Mouse (Mus musculus): ENCODE data around the gene Hck.
A peak's percentile ranks its signal among the peaks of the same experiment; 100 is the strongest.

The Hck gene

DNA sequence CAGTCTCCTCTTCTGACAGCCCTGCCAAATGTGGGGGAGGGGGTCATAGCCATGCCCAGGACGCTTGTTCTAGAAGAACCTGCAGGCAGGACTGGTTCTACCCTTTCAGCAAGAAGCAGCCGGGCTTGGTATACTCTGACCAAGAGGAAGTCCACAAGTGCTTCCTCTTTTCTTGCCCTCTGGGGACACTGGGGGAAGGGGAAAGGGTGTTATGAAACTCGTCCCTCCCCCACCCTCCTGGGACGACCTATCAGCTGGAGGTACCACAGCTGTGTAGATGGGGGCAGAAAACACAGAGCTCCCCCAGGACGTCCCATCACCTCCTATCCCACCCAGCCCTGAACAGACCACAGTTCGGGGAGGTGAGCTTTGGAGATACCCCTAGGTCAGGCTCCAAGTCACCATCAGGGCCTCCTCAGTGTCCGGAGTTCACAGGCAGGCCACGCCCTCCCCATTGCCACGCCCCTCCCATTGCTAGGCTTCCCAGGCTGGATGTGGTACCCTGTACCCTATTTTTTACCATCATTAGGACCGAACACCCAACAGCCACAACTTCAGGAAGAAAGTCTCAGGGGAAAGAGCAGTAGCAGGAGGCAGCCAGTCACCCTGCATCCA, 17.6 kb upstream of the Hck start:
- no peak for DNase-seq (ENCODE audit: low read depth, low spot score)

DNA sequence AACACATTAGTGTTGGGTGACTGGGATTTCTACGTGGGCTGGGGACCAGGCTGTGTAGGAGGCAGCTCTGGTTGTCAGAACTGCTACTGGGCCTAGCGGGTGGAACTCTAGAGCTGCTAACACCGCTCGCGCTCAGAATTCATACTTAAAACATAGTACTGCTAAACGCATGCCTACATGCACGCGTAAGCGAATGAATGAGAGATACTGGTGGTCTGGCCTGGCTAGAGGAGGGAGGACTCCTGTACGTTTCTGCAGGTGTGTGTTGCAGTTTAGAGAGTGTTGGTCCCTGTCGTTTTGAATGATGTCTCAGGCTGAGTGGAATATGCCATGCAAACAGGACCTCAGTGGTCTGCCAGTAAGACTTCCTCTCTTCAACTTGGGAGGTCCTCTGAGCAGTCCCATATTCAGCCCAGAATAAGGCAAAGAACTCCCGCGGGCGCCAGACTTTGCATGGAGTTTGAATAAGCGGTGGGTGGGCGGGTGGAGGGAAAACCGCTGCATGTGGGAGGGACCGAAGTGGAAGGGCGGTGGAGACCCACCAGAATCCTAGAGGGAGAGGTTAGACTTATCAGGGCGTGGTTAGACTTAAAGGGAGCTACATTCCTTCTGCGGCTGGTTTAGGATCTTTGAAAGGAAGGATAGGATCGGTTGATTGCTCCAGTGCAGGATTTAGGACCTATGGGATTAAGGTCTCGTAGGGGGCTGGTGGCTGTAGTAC, 1.1 kb upstream of the Hck start:
- DNase-seq (ENCODE audit: low read depth, low spot score): no peak

DNA sequence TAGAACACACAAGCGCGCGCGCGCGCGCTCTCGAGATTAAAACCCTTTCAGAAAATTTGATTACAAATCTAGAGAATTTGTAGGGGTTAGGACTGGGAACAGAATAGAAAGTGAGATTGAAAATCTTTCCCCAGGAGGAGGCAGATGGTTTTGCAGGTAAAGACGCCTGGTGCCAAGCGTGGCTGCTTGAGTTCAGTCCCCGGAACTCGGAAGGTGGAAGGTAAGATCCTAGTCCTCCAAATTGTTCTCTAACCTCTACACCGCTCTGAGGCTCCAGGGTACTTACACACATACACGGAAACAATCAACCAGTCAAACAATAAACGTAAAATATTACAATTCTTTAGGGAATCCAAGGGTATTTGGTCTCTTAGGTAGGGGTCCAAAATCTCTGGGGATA, 466 bp upstream of the Hck start:
- DNase-seq (ENCODE audit: low read depth, low spot score): no peak

DNA sequence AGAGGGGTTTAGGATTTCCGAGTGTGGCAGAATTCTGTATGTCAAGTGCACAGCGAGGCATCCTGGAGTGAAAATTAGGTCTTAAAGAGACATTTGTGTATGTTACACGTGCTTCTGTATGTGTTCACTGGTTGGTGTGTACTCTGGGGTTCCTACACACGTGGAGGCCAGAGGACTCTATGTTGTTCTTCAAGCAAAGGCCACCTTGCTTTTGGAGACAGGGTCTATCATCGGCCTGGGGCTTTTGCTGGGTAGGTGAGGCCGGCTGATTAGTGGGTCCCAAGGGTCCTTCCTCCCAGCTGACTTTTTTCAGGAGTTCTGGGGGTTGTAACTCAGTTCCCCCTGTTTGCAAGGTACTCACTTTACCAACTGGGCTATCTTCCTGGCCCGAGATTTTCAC, 1.3 kb downstream of the Hck start:
- no peak for DNase-seq (ENCODE audit: low read depth, low spot score)

DNA sequence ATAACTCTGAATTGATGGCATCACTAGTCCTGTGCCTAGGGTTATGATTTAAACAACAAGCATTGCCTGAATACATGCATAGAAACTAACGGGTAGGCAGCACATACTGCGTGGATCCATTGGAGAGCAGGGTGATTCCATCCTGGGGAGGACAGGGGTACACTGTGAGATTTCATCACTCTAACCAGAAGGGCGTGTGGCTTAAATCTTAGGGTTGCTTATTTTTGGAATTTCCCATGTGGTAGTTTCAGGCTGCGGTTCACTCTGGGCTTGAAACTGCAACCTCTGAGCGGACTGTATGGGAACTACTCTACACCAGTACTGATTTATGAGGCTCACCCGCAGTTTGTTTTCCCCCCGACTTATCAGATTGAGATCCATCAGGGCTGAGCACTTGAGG, 3.0 kb downstream of the Hck start:
- DNase-seq (ENCODE audit: low read depth, low spot score): no peak

DNA sequence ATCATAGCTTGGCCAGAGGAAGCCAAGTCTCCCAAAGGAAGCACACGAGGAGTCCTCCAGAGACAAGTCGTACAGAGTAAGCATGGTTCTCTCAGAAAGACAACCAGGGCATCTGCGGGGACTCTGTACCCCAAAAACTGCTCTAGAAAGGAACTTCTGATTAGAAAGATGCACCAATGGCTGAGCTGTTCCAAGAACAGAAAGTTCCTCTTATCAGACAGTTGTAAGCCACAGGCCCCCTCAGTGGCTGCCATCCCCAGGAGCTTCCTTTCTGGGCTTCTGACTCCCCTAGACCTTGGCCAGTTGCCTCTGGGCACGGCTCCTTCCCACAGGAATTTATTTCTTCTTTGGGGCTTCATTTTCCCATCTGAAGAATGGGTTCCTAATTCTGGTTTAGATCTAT, 7.4 kb downstream of the Hck start:
- no peak for DNase-seq (ENCODE audit: low read depth, low spot score)

DNA sequence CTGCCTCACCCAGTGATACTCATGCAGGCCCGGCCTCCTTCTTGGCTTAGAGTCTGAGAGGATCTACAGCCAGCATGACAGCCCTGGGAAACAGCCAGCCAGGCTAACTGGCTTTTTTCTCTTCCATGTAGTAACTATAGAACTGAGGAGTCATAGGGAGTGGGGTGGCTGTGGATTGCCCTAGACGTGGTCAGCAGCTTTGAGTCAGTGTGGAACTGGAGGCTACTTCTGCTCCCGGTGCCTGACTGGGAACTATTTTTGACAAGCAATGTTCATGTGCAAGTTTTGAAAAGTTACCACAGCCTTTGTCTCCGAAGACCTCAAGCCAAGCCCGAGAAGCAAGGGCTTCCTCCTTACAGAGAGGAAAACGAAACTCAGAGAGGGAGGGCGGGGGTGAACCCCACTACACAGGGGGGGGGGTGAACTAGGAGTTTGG, 8.8 kb downstream of the Hck start:
- DNase-seq (ENCODE audit: low read depth, low spot score): no peak

DNA sequence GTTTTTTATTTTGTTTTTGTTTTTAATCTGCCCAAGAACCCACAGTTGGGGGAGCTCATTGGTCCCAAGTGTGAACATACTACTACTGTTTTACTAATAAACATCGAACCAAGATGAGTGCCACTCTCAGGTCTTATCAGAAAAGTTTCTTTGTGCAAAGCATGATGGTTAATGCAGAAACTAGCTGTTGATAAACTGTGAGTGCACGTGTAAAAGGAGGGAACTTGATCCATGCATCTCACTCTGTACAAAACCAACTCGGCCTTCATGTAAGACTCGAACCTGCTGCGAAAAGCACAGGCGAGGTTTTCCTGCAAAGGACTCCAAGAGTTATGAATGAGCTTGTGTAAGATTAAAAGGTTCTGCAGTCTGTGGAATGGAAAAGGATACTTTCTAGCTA, 11.2 kb downstream of the Hck start:
- DNase-seq (ENCODE audit: low read depth, low spot score): no peak

DNA sequence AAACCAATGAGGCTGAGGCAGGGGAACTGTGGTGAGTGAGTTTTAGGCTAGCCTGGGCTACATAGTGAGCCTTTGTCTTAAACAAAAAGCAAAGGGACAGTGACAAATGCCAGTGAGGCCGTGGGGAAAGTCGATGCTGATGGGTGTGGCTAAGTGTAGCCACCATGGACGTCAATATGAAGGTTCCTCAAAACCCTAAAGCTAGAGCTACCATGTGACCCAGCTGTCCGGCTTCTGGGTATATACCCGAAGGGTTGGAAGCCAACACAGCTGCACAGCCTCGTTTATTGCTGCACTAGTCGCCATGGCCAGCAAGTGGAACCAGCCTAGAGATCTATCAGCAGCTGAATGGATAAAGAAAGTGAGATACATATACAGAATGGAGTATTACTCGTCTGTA, 11.9 kb downstream of the Hck start:
- DNase-seq (ENCODE audit: low read depth, low spot score): no peak

DNA sequence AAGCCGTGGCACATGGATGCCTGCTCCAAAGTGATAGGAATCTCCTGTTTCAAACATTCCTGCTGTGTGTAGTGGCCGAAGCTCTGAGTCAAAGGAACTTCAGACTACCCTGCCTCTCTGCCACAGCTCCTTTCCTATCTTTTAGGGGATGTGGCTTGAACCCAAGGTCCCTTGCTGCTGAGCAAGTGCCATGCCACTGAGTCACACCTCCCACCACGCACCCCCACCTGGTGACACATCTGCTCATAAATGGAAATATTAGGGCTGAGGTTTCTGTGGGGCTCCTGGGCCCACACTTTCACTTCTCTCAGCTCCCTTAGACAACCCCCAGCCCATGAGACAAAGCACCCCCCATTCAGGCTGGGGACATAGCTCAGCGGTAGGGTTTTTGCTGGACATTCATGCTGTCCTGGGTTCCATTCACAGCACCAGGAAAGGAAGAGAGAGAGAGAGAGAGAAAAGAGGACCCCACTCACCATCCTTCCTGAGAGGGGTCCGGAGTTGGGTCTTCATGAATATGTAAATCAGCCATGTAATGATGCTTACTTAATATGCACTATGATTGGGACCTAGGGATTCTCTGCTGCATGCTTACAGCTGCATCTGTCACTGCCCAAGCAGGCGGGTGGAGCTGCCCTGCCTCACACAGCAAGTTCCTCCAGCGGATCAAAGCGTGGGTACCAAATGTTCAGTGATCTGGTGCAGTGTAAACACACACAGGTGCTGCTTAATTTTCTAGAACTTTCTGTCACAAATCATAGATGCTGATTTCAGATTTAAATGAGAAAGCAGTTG, 13.8 kb downstream of the Hck start:
- no peak for DNase-seq (ENCODE audit: low read depth, low spot score)

DNA sequence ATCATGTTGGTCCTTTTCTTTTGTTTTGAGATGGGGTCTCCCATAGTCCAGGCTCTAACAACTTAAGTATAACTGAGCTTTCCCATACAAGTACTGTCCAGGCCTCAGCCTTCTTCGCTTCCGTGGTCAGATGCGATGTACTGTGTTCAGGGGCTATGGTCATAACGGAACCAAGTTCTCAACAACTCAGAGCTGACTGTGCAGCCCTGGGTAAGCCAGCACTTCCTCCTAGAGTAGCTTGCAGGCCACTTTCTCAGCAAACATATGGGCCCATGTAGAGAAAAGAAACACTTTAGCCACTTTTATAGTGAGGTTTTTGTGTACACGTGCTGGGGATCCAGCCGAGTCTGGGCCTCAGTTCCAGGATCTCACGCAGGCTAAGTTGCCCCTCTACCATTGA, 14.4 kb downstream of the Hck start:
- no peak for DNase-seq (ENCODE audit: low read depth, low spot score)

DNA sequence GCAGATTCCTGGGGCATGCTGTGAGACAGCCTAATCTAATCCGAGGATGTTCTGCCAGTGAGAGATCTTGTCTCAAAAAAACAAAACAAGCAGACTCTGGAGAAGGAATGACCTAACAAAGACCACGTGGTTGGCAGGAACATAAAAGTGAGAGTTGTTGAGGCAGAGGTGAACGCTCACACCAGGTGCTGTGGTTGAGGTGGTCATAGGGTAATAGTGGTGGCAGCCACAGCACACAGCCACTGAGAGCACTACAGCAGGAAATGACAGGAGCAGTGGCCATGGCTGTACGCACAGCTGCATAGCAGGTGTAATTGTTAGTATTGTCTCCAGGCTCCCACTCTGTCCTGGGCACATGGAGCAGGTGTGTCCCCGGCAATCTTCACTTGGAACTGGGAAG, 17.6 kb downstream of the Hck start:
- no peak for DNase-seq (ENCODE audit: low read depth, low spot score)

DNA sequence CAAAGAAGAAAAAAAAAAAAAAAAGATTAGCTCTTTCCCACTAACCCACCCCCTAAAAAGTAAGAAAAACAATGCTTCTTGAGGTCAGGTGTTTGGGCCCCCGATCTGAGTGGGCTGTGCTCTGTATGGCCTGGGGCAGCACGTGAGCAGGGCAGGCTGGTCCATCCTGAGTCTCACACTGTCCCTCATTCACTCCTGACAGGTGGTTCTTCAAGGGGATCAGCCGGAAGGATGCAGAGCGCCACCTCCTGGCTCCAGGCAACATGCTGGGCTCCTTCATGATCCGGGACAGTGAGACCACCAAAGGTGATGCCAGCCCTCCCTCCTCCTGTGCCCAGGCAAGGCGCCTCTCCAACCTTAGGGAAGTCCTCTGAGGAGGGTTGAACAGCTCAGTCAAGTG, 22.8 kb downstream of the Hck start:
- no peak for DNase-seq (ENCODE audit: low read depth, low spot score)

DNA sequence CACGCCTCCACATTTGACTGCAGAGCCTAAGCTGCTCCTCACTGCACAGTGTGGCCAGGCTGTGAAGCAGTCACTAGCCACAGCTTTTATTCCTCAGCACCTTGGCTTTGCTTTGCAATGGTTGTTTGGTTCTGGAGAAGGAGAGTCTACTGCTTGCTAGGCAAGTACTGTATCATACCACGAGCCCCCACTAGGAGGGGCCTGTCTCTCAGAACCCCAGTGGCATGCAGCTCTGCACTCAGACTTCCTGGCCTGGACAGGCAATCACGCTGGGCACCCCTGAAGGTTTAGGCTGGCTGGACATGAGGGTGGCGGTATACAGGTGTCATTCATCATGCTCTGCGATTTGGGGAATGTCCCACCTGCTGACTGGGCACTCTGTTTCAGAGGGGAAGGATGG, 26.0 kb downstream of the Hck start:
- DNase-seq (ENCODE audit: low read depth, low spot score): no peak

DNA sequence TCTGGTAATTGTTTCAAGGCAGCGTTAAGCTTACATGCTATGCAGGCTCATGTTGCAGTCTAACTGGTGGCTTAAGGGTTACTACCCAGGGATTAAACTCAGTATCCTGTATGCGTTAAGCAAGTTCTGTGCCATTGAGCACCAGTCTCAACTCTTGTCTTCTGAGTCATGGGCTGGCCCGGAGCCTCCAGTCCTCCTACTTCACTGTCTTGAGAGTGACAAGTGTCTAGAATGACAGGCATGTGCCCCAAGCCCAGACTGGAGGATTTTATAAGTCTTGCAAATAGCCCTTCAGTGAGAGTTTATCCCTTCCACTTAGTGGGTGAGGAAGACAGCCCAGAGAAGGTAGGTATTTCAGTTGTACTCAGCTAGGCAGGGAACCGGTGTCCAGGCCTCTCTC, 27.9 kb downstream of the Hck start:
- no peak for DNase-seq (ENCODE audit: low read depth, low spot score)

DNA sequence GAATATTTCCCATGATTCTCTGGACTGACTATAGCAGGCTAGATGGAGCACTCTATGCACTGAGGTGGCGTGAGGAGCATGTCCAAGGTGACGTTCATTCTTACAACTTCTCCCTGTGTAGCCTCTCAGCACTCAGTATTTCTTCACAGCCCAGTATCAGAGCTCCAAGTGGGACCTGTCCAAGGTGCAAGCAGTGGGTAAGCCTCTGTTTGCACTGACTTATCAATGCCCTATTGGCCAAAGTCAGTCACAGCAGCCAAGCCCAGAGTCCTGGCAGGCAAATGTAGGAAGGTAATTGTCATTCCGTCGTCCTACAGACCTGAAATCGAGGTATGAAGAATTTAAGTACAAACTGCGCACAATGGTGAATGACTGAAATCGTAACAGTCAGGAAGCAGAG, 30.9 kb downstream of the Hck start:
- no peak for DNase-seq (ENCODE audit: low read depth, low spot score)

DNA sequence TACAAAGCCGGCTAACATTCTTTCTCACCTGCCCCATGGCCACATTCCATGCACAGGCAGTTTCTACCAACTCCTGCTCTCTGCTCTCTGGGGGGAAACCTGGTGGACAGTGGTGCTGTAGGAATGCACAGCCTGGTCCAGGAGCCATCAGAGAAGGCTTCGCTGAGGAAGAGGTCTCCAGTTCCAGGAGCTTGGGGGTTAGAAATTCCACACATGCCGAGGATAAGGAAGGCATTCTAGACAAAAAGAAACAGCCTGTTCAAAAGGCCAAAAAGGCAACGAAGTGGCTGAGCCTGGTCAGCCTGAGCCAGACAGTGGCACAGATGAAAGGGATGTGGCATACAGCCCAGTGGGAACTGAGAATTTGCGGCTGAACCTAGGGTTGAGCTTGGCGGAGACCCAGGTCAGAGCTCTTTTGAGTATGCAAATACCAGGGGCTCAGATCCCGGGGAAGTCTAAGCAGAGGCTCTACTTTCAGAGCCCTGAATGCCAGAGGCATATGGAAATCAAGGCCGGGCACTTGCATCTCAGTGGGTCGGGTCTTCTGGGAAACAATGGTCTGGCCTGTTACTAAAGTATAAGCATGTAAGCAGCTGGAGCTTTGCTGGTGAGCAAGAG, 31.8 kb downstream of the Hck start:
- DNase-seq (ENCODE audit: low read depth, low spot score): no peak

DNA sequence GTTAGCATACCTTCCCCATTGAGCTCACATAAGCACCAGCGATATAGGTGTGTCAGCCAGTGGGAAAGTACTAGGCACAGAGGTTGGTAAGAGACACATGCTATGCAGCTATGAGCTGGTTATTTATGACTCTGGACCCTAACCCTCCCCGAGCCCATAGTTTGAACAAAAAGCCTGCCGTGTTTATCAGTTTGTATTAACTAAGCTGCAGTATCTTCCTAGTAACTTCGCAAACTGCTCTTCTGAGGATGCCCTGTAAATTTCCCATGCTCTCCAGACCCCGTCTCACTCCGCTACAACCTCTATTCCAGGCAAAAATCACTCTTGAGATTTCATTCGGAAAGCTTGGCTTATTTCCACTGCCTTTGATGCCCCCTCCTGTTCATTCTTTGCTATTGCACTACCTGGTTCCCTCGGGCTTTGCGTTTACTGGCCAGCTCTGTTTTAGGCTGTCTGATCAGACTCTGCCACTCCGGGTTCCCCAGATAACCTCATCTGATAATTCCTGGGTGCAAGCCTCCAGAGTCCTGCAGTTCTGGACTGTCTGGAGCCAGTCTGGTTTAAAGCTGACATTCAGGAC, 34.4 kb downstream of the Hck start:
- peak; percentile 43 for DNase-seq (ENCODE audit: low read depth, low spot score)

DNA sequence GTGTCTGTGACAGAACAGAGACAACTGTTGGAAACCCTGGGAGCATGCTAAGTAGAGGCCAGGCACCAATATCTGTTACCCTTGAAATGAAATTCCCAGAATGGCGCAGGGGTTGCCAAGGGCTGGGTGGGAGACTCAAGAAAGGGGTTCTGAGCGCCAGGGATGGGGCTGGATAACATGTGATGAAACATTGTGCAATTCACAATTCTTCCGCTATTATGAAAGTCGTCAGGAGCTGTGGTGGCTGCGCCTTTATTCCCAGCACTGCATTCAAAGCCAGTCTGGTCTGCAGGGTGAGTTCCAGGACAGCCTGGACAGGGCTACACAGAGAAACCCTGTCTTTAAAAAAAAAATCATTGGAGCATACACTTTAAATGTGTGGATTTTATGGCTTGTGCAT, 37.1 kb downstream of the Hck start:
- DNase-seq (ENCODE audit: low read depth, low spot score): no peak

DNA sequence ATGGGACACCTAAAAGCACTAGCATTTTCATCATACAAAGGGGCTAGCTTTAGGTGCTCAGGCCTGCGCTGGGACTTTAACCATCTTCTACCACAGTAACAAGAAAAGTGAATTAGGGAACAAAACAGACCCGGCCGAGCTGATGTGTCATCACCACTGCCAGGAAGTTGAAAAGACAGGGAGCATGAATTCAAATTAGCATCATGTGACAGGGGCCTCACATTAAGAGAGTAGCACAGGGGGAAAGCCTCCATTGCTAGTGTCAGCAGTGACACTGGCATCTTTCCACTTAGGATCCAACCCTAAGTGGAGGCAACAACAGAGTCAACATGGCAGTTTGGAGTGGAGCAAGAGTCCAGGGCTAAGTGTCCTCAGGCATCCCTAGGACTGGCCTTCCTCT, 39.0 kb downstream of the Hck start:
- DNase-seq (ENCODE audit: low read depth, low spot score): no peak

DNA sequence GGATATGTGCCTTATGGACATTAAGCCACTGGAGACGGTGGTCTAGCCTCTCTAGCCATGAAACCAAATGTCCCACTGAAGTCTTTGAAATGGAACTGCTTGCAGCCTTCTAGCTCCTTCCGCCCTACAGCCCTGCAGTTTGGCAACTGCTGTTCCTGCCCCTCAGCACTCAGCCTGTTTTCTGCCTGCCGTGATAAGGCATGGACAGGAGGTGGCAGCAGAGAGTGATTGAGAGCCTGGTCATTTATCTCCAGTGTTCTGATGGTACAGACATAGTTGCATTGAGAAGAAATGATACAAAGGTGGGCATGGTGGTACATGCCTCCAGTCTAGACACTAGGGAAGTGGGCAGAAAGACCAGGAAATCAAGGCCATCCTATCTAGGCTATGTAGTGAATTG, 39.4 kb downstream of the Hck start:
- peak; percentile 46 for DNase-seq (ENCODE audit: low read depth, low spot score)

DNA sequence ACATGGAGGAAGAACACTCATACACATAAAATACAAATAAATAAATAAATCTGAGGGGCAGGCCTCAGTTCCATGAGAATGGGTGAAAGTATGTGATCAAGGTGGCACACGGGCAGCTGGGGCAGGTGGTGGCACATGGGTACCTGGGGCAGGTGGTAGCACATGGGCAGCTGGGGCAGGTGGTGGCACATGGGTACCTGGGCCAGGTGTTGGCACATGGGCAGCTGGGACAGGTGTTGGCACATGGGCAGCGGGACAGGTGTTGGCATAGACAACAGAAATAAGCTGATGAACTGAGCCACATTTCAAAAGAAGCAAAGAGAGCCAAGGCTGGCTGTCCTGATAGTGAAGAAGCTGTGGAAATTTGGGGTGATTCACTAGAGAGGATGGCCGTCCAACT, 41.5 kb downstream of the Hck start:
- no peak for DNase-seq (ENCODE audit: low read depth, low spot score)

All from retina, postnatal 7 days (tissue).